Mouse (Mus musculus) kidney, postnatal 25 days (tissue): Measurements from ENCODE around the gene Gm10643.

Source experiments
- DNase-seq, 2 experiments: peaks; one replicate each; pipeline ENCODE4 v3.0.0; 2021; ENCODE audit warnings: mixed read lengths in 2 of 2

Gene Gm10643

DNA sequence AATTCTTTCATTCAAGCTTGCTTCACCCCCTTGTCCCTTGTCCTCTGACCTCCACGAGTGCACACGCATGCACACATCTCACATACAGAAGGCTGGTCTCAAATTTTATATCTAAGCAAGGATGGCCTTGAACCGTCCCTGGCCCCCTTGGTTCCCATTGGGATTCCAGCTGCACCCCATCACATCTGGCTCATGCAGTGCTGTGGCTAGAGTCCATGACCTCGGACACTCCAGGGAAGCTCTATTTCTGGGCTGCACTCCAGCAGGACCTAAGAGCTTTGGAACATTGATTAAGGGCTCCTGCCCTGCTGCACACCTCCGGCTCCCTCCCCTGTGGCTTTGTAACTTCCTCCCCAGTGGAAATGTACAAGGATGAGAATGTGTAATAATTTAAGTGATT, 26.9 kb downstream of the Gm10643 start:
- DNase-seq, result peak; percentile 32 to 58

DNA sequence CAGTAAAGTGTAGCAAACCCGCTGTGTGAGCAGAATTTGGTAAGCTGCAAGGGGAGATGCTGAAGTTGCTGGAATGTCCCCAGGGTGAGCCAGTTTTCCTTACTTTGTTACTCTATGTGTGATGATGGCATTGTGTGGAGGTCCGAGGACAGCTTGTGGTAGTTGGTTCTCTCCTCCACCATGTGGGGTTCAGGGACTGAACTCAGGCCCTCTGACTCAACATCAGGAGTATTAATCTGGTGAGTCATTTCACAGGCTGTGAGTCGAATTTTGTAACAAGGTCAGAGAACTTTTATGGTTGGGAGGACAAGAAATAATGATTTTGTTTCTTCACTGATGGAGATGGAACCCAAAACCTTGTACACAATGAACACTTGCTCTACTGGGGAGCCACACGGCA, 32.2 kb downstream of the Gm10643 start:
- DNase-seq, result no peak

DNA sequence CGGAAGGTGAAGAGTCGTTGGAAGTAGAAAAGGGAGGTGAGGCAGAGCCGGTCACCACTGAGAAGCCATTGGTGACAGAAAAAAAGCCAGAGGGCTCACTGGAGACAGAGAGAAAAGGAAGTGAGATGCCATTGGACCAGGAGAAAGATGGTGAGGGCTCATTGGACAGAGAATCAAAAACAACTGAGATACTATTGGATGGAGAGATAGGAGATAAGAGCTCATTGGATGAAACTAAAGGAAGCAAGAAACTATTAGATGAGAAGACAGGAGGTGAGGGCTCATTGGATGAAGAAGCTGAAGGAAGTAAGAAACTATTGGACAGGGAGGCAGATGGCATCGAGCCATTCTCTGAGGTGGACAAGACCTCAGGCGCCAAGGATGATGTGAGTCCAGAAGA, 35.7 kb downstream of the Gm10643 start:
- no peak for DNase-seq

DNA sequence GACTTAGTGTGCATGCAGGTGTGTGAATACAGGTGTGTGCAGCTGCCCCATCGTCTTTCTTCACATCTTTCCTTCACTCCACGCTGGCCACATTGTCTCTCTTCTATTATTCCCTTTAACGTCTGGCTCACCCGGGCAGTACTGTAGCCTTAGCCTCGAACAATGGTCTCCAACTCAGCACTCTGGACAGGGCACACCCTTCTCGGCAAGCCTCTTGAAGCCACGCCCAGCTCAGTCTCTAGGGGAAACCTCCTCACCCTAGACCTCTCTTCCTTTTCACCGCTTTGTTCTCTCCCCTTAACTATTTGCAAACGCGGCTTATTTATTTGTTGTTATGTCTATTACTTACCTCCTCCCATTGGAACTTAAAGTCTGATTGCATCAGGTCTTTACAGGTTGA, 37.5 kb downstream of the Gm10643 start:
- DNase-seq, result no peak

DNA sequence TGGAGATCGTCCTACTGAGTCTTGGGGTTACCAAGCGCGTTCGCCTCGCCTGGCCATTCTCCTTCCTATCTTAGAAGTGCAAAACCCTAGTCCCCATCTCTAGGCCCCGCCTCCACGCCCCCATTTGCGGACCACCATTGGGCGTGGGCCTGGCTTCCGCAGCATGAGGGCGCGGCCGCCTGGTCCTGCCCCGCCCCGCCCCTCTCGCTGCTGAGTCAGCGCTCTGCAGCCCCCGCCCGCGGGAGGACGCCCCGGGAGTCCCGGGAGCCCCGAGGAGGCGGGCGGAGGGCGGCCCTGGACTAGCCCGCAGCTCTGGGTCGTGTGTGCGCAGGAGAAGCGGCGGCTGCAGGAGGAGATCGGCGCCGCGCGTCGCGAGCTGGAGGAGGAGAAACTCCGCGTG, 39.1 kb downstream of the Gm10643 start:
- DNase-seq, result peak in 1 of 2 experiments; percentile 32

DNA sequence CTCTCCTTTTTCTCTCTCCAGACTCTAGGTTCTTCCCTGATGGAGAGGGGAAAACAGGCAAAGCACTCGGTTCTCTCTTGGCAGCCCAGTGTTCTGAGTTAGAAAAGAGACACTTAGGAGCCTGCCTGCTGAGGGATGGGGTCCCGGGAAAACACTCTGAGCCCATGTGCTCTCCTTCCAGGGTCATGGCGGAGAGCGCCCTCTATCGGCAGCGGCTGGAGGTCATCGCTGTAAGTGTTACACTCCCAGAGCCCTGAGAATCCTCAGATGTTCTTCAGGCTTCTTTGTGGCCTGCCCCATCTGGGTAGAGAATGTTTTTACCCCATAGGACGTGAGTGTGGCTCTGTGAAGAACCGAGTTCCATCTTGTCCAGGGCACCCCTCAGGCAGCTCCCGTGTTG, 40.8 kb downstream of the Gm10643 start:
- peak; percentile 82 for DNase-seq

DNA sequence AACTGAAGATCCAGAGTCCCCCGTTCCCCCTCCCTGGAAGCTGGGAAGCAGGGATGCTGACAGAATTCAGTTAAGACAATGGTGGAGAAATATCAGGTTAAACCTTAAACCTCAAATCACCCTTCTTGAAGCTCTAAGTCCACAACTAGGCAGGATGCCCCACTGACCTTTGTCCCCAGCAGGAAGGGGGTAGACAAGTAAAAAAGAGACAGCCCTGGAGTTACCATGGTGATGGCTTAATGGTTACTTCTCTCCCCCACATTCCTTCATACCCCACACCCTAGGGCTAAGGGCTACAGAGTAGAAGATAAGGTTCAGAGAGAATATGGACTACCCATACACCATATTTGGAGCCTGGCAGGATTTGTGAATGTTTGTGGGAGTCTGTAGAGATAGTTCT, 41.3 kb downstream of the Gm10643 start:
- peak; percentile 79 to 92 for DNase-seq

DNA sequence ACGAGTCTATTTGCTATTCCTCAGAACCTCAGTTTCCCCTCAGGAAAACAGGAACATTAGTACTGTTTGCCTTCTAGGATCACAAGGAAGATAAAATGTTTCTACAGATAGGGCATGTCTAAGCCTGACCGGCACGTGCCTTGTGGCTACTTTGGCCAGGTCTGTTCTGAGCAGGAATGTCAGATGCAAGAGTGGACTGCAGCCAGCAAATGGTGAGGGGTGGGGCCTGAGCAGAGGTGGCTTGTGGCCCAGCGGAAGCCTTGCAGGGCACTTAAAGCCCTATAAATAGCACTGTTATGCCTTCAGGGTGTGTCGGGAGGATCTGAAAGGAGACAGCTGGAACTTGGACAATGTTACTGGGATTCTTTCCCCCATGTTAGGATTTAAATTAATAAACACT, 41.9 kb downstream of the Gm10643 start:
- peak; percentile 90 to 92 for DNase-seq

DNA sequence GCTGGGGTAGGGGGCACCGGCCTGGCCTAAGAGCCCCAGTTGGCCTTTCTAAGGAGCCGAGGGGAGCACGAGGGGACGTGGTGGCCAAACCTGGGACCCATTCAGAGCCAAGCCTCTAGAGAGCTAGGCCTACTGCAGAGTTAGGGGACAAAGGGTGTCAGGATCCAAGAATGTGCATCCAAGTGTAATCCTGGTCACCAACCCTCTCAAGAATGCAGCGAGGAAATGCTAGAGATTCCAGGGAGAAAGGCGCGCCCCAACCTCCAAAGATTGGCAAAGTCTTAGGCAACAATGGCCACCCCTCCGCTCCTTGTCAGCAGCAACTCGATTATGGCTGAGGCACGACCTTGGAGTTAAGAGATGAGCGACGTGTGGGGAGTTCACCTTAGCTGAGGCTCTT, 43.4 kb downstream of the Gm10643 start:
- peak in 1 of 2 experiments; percentile 39 for DNase-seq

DNA sequence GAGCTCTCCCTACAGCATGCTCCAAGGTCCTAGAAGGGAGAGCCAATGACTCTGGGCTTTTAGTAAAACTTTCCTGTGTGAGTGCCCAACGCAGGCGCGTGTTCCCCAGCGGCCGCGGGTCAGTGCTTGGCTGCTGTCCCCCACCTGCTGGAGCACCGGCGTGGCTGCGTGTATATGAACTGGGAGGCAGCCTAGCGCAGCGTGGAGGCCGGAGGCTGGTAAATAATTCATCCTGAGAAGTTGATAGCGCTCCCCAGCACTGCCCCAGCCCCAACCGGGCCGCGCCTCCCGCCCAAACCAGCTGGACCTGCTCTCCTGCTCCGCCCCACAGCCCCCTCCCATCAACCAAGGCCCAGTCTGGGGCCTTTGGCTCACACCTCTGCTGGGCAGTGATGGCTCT, 43.8 kb downstream of the Gm10643 start, which contains the start of gene Palm3:
Gene Palm3, plus strand, starts transcription at position 376 of the 400 bp plus-strand sequence.
- DNase-seq, result peak; percentile 77 to 93

DNA sequence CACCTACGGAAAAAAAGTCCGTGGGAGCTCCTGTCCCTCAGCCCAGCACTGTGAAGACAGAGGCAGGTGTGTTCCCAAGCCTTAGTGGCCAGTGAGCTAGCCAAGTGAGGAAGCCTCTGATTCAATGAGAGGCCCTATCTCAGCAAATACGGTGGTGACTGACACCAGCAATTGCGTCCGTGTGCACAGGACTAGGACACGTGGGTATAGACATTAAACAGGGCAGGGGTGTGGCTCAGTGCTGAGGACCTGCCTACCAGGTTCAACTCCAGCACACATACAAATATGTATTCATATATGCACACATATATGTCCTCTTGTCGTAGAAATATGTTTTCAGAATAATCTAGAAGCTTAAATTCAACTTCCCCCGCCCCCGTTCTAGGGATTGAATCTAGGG, 45.2 kb downstream of the Gm10643 start:
- DNase-seq, result no peak

DNA sequence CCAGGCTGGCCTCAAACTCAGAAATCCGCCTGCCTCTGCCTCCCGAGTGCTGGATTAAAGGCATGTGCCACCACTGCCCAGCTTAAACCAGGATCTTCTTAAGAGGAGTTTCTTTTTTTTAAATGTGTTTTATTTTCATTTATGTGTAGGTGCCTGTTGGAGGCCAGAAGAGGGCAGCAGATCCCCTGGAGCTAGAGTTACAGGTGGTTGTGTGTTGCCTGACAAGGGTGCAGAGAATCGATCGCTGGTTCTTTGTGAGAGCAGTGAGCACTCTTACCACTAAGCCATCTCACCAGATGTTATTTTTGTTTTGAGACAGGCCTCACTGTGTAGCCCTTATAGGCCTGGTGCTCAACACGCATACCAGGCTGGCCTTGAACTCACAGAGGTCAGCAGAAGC, 49.1 kb downstream of the Gm10643 start:
- no peak for DNase-seq
